11 mouse cellular contexts compared by ENCODE assay signal in the genomic region with DNA sequence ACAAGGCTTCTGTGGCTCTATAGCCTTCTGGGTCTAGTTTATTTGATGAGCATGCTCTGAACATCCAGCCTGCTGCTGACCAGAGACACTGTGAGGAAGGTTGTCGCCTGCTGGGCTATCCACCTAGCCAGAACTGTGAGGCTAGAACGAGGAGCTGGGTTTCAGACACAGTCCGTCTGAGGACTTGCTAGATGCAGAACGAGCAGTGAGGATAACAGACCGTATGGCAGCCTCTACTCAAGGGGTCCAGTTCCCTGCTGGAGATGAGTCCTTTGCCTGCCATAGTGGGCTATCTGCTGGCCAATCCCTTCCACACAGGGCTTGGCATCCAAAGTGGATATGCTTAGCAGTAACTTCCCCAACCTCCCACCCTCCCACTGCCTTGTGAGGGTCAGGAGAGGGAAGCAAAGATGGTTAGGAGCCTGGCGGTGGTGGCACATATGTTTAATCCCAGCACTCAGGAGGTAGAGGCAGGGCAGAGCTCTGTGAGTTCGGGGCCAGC. TPM values are rescaled to one million over a fixed set of nuclear protein-coding genes. Genes with fewer than 3 reads are reported as not detected.
DNase-seq lines count a peak whose midpoint lies in the region; ATAC-seq and TF ChIP-seq lines count a peak whose summit lies in the region.
"Had no signal": no experiment of that assay in that cellular context is flagged by ENCODE, and none has a peak within 500 bp of the region (broad histone marks: within the 10 kb centered on the region; RNA-seq: fewer than 3 reads in every experiment).

No protein-coding gene starts in this region.

- H3K36me3 ChIP-seq in intestine, embryonic 15.5 days, result no peaks in the 10 kb centered on the region
- no peaks in the 10 kb centered on the region for H3K36me3 ChIP-seq in intestine, embryonic 16.5 days (ENCODE audit: control insufficient read depth, insufficient read depth, low read length)
- H3K36me3 ChIP-seq in spleen, adult 2 months (ENCODE audit: control insufficient read depth, insufficient read depth, low read length), result no peaks in the 10 kb centered on the region
- H3K36me3 ChIP-seq in liver, embryonic 13.5 days, result no peaks in the 10 kb centered on the region
- no peaks in the 10 kb centered on the region for H3K36me3 ChIP-seq in midbrain, embryonic 16.5 days (ENCODE audit: control insufficient read depth, insufficient read depth, low read length)
- H3K36me3 ChIP-seq: midbrain, embryonic 13.5 days; neural tube, embryonic 13.5 days had no signal

- peak overlapping the region; percentile 19; the same call in 1 of the 2 replicates for H3K27ac ChIP-seq in intestine, embryonic 15.5 days
- no peak overlapping the region for H3K27ac ChIP-seq in intestine, embryonic 16.5 days (ENCODE audit: low read length)
- peak overlapping the region; percentile 60 for H3K27ac ChIP-seq in spleen, adult 2 months (ENCODE audit: insufficient read depth, low read length)
- peak overlapping the region; percentile 67 for H3K27ac ChIP-seq in liver, embryonic 13.5 days
- no peak overlapping the region for H3K27ac ChIP-seq in midbrain, embryonic 16.5 days (ENCODE audit: low read length)
- H3K27ac ChIP-seq: midbrain, embryonic 13.5 days; neural tube, embryonic 13.5 days had no signal

- H3K9me3 ChIP-seq in intestine, embryonic 15.5 days, result no peaks in the 10 kb centered on the region
- no peaks in the 10 kb centered on the region for H3K9me3 ChIP-seq in intestine, embryonic 16.5 days (ENCODE audit: control insufficient read depth, low read length)
- H3K9me3 ChIP-seq in liver, embryonic 13.5 days (replicated peaks), result no peaks in the 10 kb centered on the region
- no peaks in the 10 kb centered on the region for H3K9me3 ChIP-seq in midbrain, embryonic 16.5 days (replicated peaks; ENCODE audit: control insufficient read depth, low read length, poor library complexity, severe bottlenecking)
- H3K9me3 ChIP-seq: midbrain, embryonic 13.5 days; neural tube, embryonic 13.5 days had no signal

- no peak overlapping the region for H3K4me2 ChIP-seq in intestine, embryonic 15.5 days (replicated peaks)
- H3K4me2 ChIP-seq in intestine, embryonic 16.5 days (ENCODE audit: low read depth, low read length), result no peak overlapping the region
- no peak overlapping the region for H3K4me2 ChIP-seq in liver, embryonic 13.5 days
- H3K4me2 ChIP-seq in midbrain, embryonic 16.5 days (ENCODE audit: low read length), result no peak overlapping the region
- H3K4me2 ChIP-seq: midbrain, embryonic 13.5 days; neural tube, embryonic 13.5 days had no signal

- TF ChIP-seq POLR2A in spleen, adult 2 months (IDR thresholded peaks at IDR 0.05; ENCODE audit: low read depth, low read length), result no peak

- ATAC-seq in intestine, embryonic 15.5 days, result no peak
- ATAC-seq in intestine, embryonic 16.5 days, result no peak
- no peak for ATAC-seq in liver, embryonic 13.5 days (ENCODE audit: low read depth)
- ATAC-seq in midbrain, embryonic 16.5 days, result no peak
- ATAC-seq: midbrain, embryonic 13.5 days had no signal

- H3K27me3 ChIP-seq in intestine, embryonic 15.5 days (replicated peaks), result no peaks in the 10 kb centered on the region
- H3K27me3 ChIP-seq in intestine, embryonic 16.5 days (replicated peaks; ENCODE audit: control insufficient read depth, insufficient read depth, low read length), result no peaks in the 10 kb centered on the region
- no peaks in the 10 kb centered on the region for H3K27me3 ChIP-seq in spleen, adult 2 months (ENCODE audit: control insufficient read depth, insufficient read depth, low read length)
- no peaks in the 10 kb centered on the region for H3K27me3 ChIP-seq in liver, embryonic 13.5 days
- H3K27me3 ChIP-seq in midbrain, embryonic 16.5 days (ENCODE audit: control insufficient read depth, insufficient read depth, low read depth, low read length), result no peaks in the 10 kb centered on the region
- H3K27me3 ChIP-seq: midbrain, embryonic 13.5 days; neural tube, embryonic 13.5 days had no signal

- no peak overlapping the region for H3K4me3 ChIP-seq in intestine, embryonic 15.5 days (replicated peaks)
- H3K4me3 ChIP-seq in intestine, embryonic 16.5 days (ENCODE audit: low read length), result no peak overlapping the region
- H3K4me3 ChIP-seq in spleen, adult 2 months (ENCODE audit: extremely low read depth, insufficient read depth, insufficient read length), result no peak overlapping the region
- H3K4me3 ChIP-seq in liver, embryonic 13.5 days (replicated peaks), result no peak overlapping the region
- H3K4me3 ChIP-seq in midbrain, embryonic 16.5 days (ENCODE audit: low read depth, low read length), result no peak overlapping the region
- H3K4me3 ChIP-seq: midbrain, embryonic 13.5 days; neural tube, embryonic 13.5 days had no signal

- intact Hi-C loops in left cerebral cortex, postnatal 14 days (cut with DNase I), result no loop called here

- WGBS in intestine, embryonic 15.5 days, result 73% methylated on average over 7 of the region's 7 CpGs
- 79% methylated on average over 7 of the region's 7 CpGs for WGBS in intestine, embryonic 16.5 days
- WGBS in spleen, adult 2 months, result 77% methylated on average over 7 of the region's 7 CpGs
- 55% methylated on average over 7 of the region's 7 CpGs for WGBS in liver, embryonic 13.5 days (ENCODE audit: insufficient replicate concordance)
- WGBS in midbrain, embryonic 16.5 days, result 82% methylated on average over 7 of the region's 7 CpGs

- TF ChIP-seq CTCF in spleen, adult 2 months (IDR thresholded peaks at IDR 0.05; ENCODE audit: extremely low read depth, insufficient read depth, insufficient read length, insufficient replicate concordance), result no peak

- H3K4me1 ChIP-seq in intestine, embryonic 15.5 days (replicated peaks), result peaks cover 8% of the 10 kb centered on the region
- H3K4me1 ChIP-seq in intestine, embryonic 16.5 days (ENCODE audit: control insufficient read depth, insufficient read depth, low read length), result peaks cover 2% of the 10 kb centered on the region; the same call in 1 of the 2 replicates
- H3K4me1 ChIP-seq in spleen, adult 2 months (ENCODE audit: control insufficient read depth, insufficient read depth, insufficient read length), result peaks cover 39% of the 10 kb centered on the region
- peaks cover 41% of the 10 kb centered on the region for H3K4me1 ChIP-seq in liver, embryonic 13.5 days (replicated peaks)
- H3K4me1 ChIP-seq in midbrain, embryonic 16.5 days (ENCODE audit: control insufficient read depth, insufficient read depth, low read length), result no peaks in the 10 kb centered on the region

- DNase-seq in spleen, adult 2 months (ENCODE audit: low read depth in 1 of 2, low spot score in 2 of 2), result no peak
- no peak for DNase-seq in spleen, adult 18-20 months
- no peak for DNase-seq in liver, embryonic 13.5 days
- no peak for DNase-seq in left cerebral cortex, postnatal 14 days (ENCODE audit: low spot score in 2 of 2)
- DNase-seq: cerebellum, adult 9-10 months; kidney, adult 18-20 months had no signal

- no peak overlapping the region for H3K9ac ChIP-seq in intestine, embryonic 15.5 days
- no peak overlapping the region for H3K9ac ChIP-seq in intestine, embryonic 16.5 days (ENCODE audit: low read depth, low read length)
- no peak overlapping the region for H3K9ac ChIP-seq in liver, embryonic 13.5 days
- no peak overlapping the region for H3K9ac ChIP-seq in midbrain, embryonic 16.5 days (ENCODE audit: low read depth, low read length)
- H3K9ac ChIP-seq: midbrain, embryonic 13.5 days; neural tube, embryonic 13.5 days had no signal

RNA-seq across cellular contexts. Expression of a gene that starts 10.9 kb away (rescaled TPM):
- polyA plus RNA-seq in intestine, embryonic 15.5 days (2015; fragmentation: Nextera tagmentation; extraction: Ambion mirVana), result 10.0 and 10.9 TPM in 2 replicates
- 12.5 and 13.7 TPM in 2 replicates for polyA plus RNA-seq in intestine, embryonic 16.5 days (2015; fragmentation: Nextera tagmentation; extraction: Ambion mirVana)
- 28.1 and 32.3 TPM in 2 replicates for polyA plus RNA-seq in spleen, adult 2 months (2012; rRNA removed)
- 7.3 and 7.4 TPM in 2 replicates for polyA plus RNA-seq in liver, embryonic 13.5 days (2015; fragmentation: Nextera tagmentation; extraction: Ambion mirVana)
- total RNA-seq in left cerebral cortex, postnatal 14 days (2021), result 10 to 100 TPM; 23.2 to 24.5 TPM
- polyA plus RNA-seq in midbrain, embryonic 16.5 days (2015; fragmentation: Nextera tagmentation; extraction: Ambion mirVana), result 12.8 and 13.5 TPM in 2 replicates

RNA-seq across cellular contexts. Expression of a gene that starts 17.4 kb away (rescaled TPM):
- 8.4 and 8.9 TPM in 2 replicates for polyA plus RNA-seq in intestine, embryonic 15.5 days (2015; fragmentation: Nextera tagmentation; extraction: Ambion mirVana)
- 7.9 and 8.0 TPM in 2 replicates for polyA plus RNA-seq in intestine, embryonic 16.5 days (2015; fragmentation: Nextera tagmentation; extraction: Ambion mirVana)
- polyA plus RNA-seq in spleen, adult 2 months (2012; rRNA removed), result 64.4 and 82.8 TPM in 2 replicates
- polyA plus RNA-seq in liver, embryonic 13.5 days (2015; fragmentation: Nextera tagmentation; extraction: Ambion mirVana), result 3.2 and 3.7 TPM in 2 replicates
- 10 to 100 TPM; 46.6 to 46.8 TPM for total RNA-seq in left cerebral cortex, postnatal 14 days (2021)
- 22.6 and 25.0 TPM in 2 replicates for polyA plus RNA-seq in midbrain, embryonic 16.5 days (2015; fragmentation: Nextera tagmentation; extraction: Ambion mirVana)

Comparison
In these comparisons a context has a peak if more than half of its experiments do, and no peak if none do; other contexts are left out.
1. H3K27ac ChIP-seq: peak in intestine, embryonic 15.5 days (single experiment), spleen, adult 2 months (single experiment) and liver, embryonic 13.5 days (single experiment); none in intestine, embryonic 16.5 days (single experiment) and midbrain, embryonic 16.5 days (single experiment).